In genomic region chr17:24506332-24507070, GRCm38 (mm10) we compare ENCODE assay signal across 1 mouse cellular context.
TF ChIP-seq lines count a peak whose summit lies in the region.

No protein-coding gene starts in this region.

TF ChIP-seq in ES-E14, 5 proteins besides CTCF, POLR2A, EP300 and RAD21:
- TF ChIP-seq ZC3H11A (IDR thresholded peaks at IDR 0.05; ENCODE audit: borderline replicate concordance, low read depth, low read length) (no peak), CHD2 (IDR thresholded peaks at IDR 0.05; ENCODE audit: low read depth, low read length) (no peak), MAFK (IDR thresholded peaks at IDR 0.05; ENCODE audit: insufficient read depth, low read depth, low read length) (no peak), ZNF384 (IDR thresholded peaks at IDR 0.05; ENCODE audit: low read depth, low read length) (no peak), HCFC1 (IDR thresholded peaks at IDR 0.05; ENCODE audit: borderline replicate concordance, insufficient read depth, low read length) (no peak)
